Mouse (Mus musculus): ENCODE data around the gene Plcb3.

Plcb3 gene

DNA sequence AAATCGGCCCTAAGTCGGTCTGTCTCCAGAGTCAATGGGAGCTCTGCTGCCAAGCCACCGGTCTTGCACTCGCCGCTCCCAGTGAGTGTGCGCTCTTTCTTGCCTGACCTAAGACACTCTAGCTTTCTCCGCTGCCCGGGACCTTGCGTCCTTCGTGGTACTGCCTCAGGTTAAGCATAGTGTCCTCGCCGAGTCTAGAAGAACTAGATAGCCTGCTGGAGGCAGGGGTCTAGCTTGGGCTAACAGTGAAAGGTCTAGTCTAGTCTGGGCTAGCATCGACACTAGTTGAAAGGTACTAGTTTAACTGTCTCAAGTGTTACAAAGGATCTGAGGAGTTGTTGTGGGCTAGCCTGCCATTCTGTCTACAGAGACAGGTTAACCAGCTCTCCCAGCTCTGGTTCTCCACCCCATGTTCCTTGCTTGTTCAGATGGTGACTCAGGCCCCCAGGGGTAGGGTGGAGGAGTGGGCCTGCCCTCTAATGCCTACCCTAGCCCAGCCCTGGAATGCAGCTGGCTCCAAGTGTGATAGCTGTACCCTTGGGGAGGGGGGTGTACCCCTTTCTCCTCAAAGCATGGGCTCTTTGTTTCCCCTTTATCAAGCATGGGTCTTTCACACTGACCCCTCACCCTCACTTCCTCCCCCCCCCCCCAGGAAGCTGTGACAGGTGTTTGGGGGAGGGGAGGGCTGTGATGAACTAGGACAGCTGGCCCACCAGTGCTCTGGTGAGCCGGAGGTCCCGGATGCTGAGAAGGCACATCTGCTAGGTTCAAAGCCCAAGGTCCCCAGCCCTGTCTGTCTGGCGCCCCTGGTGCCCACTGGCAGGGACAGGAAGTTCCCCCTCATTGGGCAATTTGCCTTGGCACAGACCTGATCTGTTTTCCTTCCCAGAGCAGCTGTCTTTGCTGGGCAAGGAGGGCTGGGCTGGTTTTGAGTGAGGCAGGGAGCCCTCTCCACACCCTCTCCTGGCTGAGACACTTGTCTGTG, at the start of gene Plcb3:
Plcb3 (minus strand) TSS at position 934 of the 985 bp plus-strand sequence.
- no peak for DNase-seq (ENCODE audit: low read depth, low spot score)

DNA sequence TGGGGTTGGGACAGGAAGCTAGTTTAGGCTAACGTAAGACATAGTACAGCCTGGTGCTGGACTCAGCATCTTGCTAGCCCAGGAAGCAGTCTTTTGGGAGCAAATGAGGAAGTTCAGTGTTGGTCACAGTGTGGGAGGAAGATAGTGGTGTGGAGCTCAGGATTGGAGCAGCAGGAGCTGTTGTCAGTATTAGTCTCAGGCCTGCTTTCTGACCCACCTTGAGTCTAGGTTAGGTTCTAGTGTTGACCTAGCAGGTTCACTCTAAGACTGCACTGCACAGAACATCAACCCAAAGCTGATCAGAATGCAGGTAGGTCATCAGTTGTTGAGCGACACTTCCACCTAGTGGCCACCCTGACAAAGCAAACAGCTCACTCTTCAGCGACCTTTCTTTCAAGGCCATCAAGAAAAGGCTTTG, 44.0 kb upstream of the Plcb3 start:
- DNase-seq (ENCODE audit: low read depth, low spot score): peak; percentile 53

DNA sequence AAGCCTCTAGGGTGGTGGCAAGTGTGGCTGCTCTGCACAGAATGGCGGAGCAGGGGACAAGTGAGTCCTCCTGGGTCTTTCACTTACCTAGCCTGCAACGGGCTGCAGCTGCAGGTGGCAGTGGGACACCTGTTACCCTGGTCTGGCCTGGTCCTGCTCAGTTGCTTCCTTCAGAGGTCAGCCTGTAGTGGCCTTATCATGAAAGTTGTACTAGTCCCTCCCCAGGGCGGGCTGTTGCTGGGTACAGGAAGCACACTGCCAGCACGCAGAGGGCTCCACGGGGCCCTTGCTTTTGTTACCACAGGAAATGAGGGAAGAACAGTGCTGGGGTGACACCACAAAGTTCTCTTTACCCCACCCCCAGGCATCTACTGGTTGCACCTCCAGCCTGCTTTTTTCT, 42.9 kb upstream of the Plcb3 start, which contains the start of gene Fermt3:
Fermt3 (minus strand) TSS at position 279 of the 400 bp plus-strand sequence.
- no peak for DNase-seq (ENCODE audit: low read depth, low spot score)

DNA sequence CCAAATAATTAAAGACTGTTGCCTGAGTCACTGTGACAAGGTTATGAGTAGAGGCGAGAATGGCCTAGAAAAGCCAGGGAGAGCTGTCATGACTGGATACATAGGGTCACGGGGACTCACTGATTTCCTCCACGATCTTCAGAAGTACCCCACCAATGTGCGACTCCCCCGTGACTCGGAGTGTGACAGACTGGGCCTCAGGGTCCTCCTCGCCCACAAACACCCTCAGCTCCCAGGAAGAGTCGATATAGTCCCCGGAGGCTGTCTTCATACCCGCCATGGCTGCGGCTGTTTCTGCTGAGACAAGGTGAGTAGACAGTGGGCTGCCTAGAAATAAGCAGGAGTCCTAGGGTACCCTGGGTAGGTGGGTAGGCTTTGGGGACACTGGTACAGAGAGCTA, 42.3 kb upstream of the Plcb3 start:
- DNase-seq (ENCODE audit: low read depth, low spot score): no peak

DNA sequence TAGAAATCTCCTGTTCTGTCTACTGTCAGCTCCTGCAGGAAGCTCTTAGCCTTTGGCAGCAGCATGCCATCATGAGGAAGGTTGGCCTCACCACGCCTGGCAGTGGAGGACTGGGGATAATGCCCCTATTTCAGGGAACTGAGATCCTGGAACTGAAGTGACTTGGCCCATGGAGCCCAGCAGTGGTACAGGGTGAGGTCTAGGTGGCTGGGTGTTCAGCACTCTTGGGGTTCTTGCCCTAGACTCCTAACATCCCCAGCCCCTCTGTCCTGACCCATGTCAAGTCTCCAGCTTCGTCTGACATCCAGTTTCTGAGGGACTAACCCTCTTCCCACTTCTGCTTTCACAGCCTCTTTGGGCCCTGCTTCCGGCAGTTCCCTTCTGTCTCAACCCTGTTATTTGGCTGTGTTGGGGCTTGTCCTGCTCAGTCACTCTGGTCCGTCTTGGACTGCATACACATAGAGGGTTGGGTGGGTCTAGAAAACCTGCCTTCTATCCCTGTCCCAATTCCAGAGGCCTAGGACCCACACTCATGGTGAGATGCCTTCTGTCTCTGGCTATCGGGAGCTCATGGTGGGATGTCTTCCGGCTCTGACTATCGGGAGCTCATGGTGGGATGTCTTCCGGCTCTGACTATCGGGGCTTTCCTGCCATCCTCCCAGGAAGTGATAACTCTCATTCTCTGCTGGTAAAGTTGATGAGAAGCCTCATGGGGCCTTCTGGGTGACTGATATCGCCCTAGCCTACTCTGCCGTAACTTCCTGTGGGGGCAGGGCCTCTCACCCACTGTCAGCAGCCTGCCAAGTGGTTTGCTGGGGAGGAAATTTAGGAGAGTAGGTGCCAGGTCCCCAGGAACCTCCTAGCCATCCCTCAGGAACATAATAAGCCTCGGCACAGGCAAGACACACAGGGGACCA, 41.5 kb upstream of the Plcb3 start:
- DNase-seq (ENCODE audit: low read depth, low spot score): no peak

DNA sequence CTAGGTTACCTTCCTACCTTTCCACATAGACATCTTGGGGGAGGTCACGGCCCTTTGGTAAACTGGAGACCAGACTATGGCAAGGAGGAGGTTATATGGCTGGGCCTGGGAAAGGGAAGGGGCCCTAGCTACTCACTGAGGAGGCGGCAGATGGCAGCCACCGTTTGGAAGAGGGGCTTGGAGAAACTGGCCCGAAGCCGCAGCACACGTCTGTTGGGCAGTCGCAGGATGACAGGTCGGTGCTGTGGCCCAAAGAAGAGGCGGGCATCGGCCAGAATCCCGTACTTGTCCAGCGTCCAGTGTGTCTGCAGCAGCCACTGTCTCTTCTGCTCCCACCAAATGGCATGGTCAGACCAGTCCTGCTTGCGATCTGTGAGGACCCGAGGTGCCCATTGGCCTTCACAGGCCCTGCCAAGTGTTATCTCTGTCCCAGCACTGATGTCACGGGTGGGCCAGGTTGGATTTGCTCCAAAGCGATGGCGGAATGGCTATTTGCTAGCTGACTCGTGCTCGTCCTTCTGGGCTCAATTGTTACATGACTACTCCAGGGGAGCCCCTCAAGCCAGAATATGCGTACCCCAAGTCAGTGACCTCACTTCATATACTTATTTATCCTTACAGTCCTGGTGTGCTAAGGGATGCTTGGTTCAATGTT, 38.3 kb upstream of the Plcb3 start:
- no peak for DNase-seq (ENCODE audit: low read depth, low spot score)

DNA sequence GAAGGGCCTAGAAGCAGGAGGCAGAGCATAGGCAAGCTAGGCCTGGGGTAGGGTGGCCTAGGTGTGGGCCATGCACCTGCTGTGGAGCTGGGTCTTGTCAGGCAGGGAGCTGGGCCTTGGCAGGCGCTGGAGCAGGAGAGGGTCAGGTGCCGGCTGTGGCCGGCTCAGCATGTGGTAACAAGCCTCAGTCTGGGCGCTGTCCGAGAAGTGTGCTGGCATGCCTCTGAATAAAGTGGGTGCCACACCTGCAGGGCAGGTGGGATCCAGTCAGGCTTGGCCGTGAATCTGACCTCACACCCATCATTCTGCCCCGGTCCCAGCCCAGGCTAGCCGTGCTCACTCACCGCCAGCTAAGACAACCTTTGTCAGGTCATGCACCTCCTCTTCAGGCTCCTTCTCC, 37.7 kb upstream of the Plcb3 start:
- DNase-seq (ENCODE audit: low read depth, low spot score): no peak

DNA sequence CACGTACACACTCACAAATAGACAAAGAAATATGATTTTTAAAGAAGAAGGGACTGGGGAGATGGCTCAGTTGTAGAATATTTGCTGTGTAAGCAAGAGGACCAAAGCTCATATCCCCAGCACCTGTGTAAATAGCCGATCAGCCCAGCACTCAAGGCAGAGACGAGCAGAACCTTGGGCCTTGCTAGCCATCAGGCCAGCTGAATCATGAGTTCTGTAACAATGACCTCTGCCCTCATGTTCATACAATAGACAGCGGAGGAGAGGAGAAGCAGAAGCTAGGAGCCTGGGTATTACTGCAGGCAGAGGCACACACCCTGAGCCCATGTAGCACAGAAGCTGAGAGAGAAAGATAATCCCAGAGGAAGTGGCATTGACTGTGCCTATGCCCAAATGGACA, 36.2 kb upstream of the Plcb3 start:
- DNase-seq (ENCODE audit: low read depth, low spot score): no peak

DNA sequence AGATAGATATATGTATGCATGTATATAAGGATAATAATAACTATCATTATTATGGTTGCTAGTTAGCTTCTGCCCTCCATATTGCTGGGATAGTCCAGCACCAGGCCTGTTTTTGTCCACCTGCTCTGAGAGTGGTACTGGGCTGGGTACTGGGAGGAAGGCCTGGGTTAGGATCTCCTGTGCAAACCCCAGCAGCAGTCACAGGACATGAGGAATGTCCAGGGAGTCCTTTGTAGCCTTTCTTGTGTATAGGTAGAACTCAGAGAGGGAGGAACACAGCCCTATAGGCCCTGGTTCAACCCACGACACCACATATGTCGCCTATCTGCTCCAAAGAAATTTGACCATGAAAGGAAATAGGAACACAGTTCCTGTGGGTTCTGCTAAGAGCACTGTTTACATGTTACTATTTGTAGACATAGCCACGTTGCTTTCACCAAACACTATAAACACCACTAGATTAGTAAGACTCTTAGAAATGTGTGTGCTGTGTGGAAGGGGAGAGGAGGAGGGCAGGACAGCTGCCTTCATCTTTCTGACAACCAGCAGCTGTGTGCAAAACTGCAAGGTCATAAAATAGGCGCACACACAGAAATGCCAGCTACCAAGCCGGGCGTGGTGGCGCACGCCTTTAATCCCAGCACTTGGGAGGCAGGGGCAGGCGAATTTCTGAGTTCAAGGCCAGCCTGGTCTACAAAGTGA, 30.8 kb upstream of the Plcb3 start:
- no peak for DNase-seq (ENCODE audit: low read depth, low spot score)

DNA sequence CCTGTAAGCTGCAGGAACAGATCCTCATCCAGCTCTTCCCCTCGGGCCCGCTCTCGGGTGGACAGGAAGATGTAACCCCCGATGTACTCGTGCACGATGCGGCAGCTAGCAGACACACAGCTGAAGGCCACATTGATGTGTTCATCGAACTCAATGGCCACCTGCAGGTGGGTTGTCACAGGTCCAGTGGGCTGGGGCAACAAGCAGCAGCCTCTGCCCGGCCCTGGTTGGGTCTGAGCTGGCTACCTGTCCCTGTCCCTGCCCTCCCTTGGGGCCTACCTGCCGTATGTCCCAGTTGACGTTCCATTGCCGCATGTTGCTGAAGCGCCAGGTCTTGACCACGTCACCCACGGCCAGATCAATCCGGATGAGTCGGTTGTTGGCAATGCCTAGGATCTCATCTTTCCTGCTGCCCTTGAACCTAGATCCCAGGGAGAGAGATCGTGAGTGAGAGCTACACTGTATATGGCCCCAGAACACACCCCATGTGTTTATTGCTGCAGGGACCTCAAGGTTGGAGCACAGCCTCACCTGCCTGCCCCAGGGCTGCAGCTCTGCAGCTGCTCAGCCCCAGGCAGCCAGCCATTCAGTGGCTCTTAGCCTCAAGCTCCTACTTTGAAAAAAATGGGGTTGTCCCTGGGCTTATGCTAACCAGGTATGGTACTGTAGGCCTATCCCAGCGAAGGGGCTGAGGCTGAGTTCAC, 23.2 kb upstream of the Plcb3 start:
- no peak for DNase-seq (ENCODE audit: low read depth, low spot score)

DNA sequence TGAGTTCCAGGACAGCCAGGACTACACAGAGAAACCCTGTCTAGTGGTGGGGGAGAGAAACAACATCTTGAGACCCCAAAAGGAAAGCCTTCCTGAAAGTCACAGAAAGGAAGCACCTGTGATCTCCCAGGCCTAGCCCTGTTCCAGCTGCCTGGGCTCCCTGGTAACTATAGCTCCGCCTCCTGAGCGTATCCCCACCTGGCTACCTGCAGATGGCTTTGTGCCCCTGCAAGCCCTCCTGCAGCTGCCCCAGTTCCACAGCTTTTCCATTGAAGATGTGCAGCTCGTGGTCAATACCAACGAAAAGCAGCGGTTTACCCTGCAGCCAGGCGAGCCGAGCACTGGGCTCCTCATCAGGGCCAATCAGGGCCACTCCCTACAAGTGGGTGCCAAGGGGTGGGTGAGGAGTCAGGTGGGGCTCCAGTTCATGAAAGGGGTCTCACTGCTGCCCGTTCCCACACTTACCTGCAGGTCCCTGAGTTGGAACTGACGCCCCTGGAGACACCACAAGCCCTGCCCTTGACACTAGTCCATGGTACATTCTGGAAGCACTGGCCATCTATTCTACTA, 21.5 kb upstream of the Plcb3 start:
- no peak for DNase-seq (ENCODE audit: low read depth, low spot score)

DNA sequence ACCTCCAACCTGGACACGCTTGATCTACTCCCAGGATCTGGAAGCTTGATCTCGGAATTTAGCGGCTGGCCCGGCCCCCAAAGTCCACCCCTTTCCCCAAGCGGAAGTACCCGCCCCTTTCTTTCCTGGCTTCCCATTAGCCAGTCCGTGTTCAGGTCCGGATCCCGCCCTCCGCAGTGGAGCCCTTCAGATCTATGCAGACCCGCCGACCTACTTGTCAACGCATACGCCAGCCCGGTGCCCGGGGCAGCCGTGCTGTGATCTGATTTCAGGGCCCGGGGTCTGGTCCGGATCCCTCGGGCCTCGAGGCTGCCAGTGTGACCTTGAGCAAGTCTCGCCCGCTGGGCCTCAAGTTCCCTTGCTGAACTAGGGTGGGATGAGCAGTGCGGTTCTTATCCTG, 19.7 kb upstream of the Plcb3 start, which contains the start of the genes Nudt22 and Trpt1:
Nudt22 (minus strand) TSS at position 112 of the 400 bp plus-strand sequence.
Trpt1 (plus strand) TSS at position 126 of the 400 bp plus-strand sequence.
- DNase-seq (ENCODE audit: low read depth, low spot score): peak; percentile 74

DNA sequence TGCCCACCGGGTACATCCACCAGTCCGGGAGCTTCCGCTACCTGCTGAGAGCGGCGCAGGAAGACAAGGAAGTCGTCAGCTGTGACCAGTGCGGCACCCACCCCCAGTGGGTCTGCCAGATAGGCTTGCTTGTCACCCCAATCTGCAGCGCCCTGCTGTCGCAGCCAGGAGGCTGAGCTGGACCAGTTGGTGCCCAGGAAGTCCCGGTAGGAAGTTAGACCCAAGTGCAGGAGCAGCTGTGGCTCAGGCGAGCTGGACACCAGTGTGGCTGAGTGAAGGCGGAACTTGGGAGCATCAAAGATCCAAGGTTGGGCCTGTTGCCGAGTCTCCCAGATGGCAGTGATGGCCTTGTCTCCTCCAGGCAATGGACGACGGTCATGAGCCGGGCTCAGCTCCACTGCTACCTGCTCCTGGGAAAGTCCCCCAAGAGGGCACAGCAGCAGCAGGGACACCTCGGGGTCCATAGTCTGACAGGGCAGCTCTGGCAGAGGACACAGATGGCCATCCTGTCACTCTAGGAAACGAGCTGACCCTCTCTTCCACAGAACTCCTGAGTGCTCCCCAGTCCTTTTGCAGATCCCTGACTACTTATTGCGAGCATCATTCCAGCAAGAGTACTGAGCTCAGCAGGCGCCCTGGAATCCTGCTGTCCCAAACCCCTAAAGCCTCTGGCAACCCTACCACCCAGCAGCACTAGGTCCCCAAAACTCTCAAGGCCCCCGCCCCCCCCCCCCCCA, 19.2 kb upstream of the Plcb3 start:
- DNase-seq (ENCODE audit: low read depth, low spot score): no peak

DNA sequence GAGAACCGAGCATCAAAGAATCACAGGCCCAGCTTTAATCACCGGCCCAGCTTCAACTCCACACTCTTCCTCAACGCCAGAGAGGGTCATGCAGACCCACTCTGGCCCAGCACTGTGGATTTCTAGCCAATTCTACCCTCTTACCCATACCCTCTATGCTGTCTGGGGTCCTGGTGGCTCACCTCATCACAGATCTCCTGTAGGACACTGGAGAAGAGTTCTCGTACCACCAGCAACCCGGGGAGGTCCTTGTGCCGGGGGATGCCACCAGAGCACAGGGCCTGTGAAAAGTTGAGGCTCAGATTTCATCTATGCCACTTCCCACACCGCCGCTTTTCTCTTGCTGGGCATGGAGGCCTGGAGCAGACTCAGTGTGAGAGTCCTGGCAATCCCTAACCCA, 18.2 kb upstream of the Plcb3 start:
- no peak for DNase-seq (ENCODE audit: low read depth, low spot score)

DNA sequence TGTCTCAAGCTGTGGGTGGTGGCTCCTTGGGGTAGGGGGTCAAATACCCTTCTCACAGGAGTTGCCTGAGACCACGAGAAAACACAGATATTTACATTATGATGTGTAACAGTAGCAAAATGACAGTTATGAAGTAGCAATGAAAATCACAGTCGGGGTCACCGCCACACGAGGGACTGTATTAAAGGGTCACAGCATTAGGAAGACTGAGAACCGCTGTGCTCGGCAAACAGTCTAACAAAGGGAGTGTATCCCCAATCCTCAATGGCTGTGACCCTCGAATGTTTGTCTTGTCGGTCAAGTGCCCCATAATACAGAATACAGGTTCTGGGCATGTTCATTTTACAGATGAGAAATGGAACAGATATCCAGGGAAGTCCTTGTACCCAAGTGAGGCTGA, 17.7 kb upstream of the Plcb3 start:
- DNase-seq (ENCODE audit: low read depth, low spot score): no peak

DNA sequence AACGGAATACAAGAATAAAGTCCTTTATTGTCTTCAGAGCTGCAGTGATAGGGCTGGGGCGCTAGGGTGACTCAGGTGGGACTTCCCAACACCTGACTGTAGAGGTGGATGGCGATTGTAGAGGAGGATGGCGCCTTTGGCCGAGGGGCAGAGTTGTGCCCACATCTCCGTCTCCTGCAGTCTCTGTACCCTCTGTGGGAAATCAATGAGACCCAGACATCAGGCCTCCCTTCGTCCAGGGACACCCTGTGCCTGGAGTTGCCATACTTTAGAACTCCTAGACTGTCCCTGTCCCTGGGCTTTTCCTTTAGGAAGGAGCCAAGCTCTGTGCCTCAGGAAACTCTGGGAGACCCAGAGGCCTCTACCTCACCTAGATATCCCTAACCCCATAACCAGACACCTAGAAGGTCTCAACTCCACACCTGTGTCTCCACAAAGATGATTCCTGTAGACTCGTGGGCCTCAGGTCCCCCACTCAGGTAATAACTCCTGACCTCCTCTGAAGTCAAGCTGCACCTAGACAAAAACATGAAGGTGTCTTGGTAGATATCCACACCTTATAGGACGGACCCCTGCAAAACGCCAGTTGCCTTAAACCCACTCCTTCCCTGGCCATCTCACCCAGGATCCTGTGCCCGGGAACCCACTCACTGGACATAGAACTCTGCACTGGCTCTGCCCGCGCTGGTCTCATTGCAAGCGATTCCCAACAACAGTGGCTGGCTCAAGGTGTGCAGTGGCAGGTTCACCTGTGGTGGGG, 16.9 kb upstream of the Plcb3 start:
- DNase-seq (ENCODE audit: low read depth, low spot score): no peak

DNA sequence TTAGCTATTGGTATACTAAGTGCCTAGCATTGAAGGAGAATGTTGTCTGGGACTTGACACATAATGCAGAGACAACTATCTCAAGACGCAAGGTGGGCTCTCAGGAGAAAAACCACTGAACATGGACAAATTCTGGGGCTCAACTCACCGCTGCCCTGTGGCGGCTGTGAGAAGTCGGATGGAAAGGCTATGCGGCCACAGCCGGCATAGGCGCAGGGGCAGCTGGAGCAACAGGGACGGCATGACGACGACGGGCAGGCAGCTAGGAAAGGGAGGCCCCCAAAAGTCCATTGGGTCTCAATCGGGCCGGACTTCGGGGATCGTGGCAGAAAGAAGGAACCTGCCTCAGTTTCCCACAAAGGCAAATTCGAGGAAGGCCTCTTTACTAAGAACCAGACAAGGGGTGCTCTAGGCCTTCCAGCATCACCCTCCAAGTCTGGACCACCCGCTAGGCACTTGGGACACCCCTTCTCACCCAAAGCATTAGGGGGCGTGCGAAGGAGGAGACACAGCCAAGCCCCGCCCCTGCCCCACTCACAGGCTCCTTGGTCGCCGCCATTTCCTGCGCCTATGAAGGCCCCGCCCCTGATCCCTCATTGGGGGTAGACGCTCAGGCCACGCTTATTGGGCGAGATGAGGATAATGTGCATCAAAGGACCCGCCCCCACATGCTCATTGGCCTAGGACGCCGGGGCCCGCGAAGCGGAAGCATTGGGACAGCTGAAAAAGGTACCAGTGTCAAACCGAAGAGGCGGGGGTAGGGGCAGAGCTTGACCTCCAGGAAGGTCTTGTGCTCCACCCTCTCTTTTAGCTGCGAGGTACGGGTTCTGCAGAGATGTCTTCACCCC, 16.0 kb upstream of the Plcb3 start, which contains the start of gene Dnajc4:
Dnajc4 (minus strand) TSS at position 562 of the 848 bp plus-strand sequence.
- DNase-seq (ENCODE audit: low read depth, low spot score): peak; percentile 83
